Mouse (Mus musculus) gastrocnemius, postnatal 36 days (tissue): ENCODE results near the gene Il18. TPM values are rescaled to one million over a fixed set of nuclear protein-coding genes. Genes with fewer than 3 reads are reported as not detected.
A peak's percentile ranks its signal among the peaks of the same experiment; 100 is the strongest.

Experiments used
- DNase-seq, 2 experiments: peaks; one replicate each; pipeline ENCODE4 v3.0.0; 2022
- intact Hi-C: fragments of 180-260 bp; cut with DNase I; formaldehyde crosslinking; loops from one replicate; pipeline ENCODE4 v1.15.1; 2025
- total RNA-seq, 2 experiments: library from RNA; stranded (reverse); gene quantifications; 2 replicates each; pipeline ENCODE4 v1.2.3; 2021

Gene Il18
- total RNA-seq, 2 experiments from 2014 or later: 0.87 to 1.4 TPM

DNA sequence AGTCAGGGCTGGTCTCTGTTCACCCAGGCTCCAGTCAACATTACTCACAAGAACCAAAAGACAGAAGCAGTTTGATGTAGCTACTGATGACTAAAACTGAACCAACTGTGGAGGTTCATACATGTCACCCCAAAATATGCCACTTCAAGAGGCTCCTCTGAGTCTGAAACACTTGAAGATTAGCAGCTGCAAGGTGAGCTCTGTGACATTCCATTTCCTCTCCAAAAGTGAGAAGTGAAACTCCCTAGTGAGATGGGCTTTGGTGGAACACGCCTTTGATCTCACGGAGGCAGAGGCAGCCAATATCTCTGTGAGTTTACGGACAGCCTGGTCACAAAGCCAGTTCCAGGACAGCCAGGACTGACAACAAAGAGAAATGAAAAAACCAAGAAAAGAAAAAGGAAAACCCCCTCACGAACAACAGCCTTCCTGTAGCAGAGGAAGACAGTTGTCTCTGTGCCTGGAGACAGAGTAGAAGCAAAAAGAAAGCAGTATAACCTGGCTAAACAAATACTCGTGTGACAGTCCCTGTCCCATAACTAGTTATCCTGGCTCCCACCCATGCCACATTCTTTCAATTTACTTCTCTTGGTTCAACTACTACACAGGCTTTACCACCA is 6.7 kb upstream of the Il18 start:
- intact Hi-C loops: no loop called here

DNA sequence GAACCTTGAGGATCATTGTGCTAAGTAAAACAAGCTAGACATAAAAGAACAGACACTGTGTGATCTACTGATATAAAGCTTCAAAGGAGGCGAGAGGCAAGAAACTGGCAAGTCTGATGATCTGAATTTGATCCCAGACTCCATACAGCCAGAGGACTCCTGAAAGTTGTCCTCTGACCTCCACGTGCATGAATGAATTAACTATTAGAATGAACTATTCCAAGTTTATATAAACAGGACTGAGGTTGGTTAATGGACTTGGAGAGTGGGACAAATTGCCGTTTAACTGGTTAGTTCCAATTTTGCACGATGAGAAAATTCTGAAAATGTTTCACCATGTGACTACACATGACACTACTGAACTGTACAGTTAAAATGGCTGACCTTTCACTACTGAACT is 5.7 kb upstream of the Il18 start:
- intact Hi-C loops: no loop called here
- DNase-seq: no peak

More for the DNA sequence above, 6.7 kb upstream of the Il18 start:
- DNase-seq: no peak

DNA sequence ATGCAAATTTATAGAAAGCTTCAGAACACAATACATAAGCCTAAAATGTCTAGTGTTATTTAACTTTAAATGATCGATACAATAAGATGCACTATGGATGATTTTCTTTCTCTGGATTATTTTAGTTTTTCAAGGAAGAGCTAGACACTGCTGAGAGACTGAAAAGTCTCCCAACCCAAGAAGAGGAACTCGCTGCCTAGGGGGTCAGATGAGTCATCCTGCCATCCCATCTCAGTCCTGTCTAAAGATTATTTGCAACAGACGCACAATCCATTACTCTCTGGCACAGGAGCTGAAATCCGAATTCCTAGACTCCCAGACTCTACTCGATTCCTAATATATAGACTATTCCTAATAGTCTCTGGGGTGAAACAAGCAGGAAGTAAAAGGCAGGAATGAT is 2.4 kb upstream of the Il18 start:
- no peak for DNase-seq
- intact Hi-C loops: no loop called here

DNA sequence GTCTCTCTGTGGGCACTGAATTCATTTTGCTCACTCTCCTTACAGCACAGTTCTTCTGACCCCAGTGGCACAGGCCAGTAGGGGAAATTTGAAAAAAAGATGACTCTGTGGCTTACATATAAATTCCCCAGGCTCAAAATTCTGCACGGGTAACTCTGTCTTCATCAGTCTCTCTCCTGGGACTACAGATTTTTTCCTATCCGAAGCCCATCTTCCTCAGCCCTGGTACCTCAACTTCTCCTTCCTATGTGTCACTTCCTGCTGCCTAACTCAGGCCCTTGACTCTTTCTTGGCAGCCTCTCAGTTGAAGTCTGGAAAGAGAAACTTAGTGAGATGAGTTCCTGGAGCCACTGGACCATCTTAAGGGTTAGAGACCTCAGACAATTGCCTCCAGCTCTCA is 1.1 kb upstream of the Il18 start:
- intact Hi-C loops: no loop called here
- DNase-seq: no peak

GRCm38 (mm10) chr9:50555094-50555446 is 443 bp downstream of the Il18 start, which contains the start of gene Bco2:
Gene Bco2, minus strand, starts transcription at chr9:50555181.
- intact Hi-C loops: no loop called here
- no peak for DNase-seq

- no peak for DNase-seq
- intact Hi-C loops: no loop called here
Measured at GRCm38 (mm10) chr9:50561145-50561917, 6.7 kb downstream of the Il18 start, which contains the start of gene Tex12. Gene Tex12, minus strand, starts transcription at chr9:50561325.

DNA sequence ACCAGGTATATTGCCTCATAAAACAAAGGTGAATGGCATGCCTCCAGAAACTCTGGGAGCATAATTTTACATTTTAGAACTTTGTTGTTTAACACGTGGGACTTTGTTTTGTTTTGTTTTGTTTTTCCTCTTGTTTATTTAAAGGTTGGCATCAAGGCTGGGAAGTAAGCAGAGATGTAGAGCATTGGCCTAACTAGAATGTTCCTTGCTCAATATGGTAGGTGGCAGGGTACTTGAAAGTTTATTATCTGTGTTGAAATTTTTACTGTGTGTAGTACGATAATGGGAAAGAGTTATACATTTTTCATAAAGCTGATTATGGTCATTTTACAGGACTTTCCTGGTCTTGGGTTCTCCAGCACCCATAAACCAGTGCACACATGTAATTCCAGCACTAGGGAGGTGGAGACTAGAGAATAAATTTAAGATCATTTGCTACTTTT is 7.3 kb downstream of the Il18 start:
- intact Hi-C loops: no loop called here
- DNase-seq: no peak

DNA sequence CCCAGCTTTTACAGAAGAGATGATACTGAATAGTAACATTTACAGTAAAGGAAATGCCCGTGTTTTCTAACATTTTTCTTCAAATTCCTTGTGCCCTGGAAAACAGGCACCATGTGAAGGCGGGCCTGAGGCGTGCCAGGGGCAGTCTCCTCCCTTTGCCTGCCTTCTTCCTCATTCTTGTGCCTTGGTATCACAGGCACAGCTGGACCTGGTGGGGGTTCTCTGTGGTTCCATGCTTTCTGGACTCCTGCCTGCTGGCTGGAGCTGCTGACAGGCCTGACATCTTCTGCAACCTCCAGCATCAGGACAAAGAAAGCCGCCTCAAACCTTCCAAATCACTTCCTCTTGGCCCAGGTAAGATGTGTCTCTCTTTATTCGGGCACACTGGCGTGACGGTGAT is 10.5 kb downstream of the Il18 start:
- no peak for DNase-seq
- intact Hi-C loops: no loop called here

GRCm38 (mm10) chr9:50565940-50566339 is 11.3 kb downstream of the Il18 start:
- intact Hi-C loops: no loop called here
- DNase-seq: no peak

DNA sequence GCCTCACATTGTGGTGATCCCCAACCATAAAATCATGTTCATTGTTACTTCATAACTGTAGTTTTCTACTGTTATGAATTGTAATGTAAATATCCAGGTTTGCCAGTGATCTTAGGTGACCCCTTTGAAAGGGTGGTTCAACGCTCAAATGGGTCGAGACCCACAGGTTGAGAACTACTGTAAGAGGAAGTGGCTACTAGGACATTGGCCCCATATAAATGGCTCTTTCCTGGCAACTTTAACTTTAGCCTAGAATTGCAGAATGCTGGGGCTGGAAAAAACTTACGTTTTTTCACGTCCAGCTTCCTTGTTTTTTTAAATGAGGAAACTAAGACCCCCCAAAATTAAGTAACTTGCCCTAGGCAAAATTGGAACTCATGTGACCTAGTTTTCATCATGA is 12.7 kb downstream of the Il18 start:
- no peak for DNase-seq
- intact Hi-C loops: no loop called here

DNA sequence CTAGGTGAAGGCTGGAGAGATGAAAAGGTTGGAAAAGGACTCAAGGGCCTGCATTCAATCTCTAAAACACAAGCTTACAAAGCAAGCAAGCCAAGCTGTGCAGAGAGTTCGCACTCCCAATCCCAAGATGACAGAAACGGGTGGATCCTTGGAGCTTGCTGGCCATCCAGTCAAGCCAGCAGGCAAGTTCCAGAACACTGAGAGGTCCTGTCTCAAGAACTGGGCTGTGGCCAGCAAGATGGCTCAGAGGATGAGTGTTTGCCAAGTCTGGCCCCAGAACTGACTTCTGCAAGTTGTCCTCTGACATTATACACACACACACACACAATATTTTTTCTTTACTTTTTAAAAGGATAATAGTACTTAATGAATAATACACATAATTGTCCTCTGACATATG is 13.3 kb downstream of the Il18 start:
- intact Hi-C loops: no loop called here
- DNase-seq: peak in 1 of 2 experiments; percentile 8

DNA sequence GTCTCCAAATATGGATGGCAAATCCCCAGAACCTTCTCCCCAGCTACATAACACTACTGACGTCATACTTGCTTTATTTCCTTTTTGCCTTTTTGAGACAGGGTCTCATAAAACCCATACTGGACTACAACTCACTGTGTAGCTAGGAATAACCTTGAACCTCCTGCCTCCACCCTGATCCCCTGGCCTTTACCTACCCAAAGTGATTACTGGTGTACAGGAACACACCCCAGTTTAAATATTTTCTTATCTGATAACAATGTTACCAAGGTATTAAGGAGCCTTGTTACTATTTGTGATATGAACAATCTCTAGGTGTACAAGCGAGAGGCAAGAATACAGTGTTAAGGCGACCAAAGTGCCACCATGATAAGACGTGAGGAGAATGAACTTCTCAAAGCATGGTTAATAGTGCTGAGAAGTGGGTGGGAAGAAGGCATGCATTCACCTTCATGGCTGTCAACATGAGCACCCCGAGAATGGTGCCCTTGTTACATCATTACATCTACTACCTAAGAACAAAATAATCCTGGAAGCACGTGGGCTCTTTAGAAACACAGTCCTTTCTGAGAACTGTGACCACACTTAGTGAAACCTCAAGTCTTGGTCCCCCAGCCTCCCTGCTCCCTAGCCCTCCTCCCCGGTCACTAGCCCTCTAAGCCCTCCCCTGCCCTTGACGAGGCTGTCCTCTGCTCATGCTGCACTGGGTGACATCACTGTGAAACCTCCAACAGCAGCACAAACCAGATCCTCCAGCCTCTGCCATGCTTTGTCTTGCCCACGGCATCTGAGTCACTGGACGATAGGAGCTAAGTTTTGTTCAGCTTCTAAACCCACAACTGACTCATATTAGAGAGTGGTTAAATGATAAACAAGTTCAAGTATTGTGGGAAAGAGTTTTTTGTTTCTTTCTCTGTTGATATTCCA is 15.2 kb downstream of the Il18 start:
- DNase-seq: no peak
- intact Hi-C loops: no loop called here

DNA sequence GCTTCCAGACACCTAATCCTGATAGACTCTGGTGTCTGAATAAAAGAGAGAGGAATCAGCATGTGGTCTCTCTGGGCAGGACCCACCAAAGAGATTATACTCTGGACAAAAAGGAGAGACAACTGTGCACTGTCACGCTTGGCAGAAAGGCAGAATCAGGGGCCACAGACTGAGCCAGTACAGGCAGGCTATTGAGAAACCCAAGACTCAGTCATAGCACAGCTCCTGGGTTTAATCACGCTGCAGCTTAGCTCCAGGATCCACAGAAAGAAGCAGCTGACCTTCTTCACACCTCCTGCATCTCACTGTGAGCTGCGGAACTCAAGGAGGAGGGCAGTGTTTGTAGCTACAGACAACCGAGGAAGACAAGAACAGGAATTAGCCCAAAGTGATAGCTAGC is 25.7 kb downstream of the Il18 start:
- no peak for DNase-seq
- intact Hi-C loops: no loop called here

GRCm38 (mm10) chr9:50585145-50585818 is 30.7 kb downstream of the Il18 start:
- DNase-seq: no peak
- intact Hi-C loops: no loop called here

DNA sequence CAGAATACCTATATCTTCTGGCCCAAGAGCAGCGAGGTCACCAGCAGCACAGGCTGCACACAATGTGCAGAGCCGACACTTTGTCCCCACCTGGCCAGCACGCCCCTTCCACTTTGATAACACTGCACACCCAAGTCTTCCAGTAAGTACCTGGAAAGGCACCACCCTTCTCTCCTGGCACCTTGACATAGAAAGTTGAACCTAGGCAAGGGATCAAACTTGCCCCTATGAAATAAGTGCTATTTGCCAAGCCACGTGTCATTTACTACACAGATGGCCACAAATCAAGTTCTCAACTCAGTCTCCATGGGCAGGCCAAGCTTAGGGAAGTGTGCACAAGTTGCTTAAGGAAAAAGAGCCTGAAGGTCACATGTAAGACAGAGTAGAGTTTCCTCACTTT is 32.3 kb downstream of the Il18 start:
- intact Hi-C loops: no loop called here
- DNase-seq: no peak

GRCm38 (mm10) chr9:50590856-50591518 is 36.4 kb downstream of the Il18 start:
- intact Hi-C loops: no loop called here

GRCm38 (mm10) chr9:50592955-50593354 is 38.3 kb downstream of the Il18 start:
- intact Hi-C loops: no loop called here
- no peak for DNase-seq

More at GRCm38 (mm10) chr9:50590856-50591518, 36.4 kb downstream of the Il18 start:
- no peak for DNase-seq

GRCm38 (mm10) chr9:50593544-50593943 is 38.9 kb downstream of the Il18 start:
- DNase-seq: peak in 1 of 2 experiments; percentile 13
- intact Hi-C loops: no loop called here

DNA sequence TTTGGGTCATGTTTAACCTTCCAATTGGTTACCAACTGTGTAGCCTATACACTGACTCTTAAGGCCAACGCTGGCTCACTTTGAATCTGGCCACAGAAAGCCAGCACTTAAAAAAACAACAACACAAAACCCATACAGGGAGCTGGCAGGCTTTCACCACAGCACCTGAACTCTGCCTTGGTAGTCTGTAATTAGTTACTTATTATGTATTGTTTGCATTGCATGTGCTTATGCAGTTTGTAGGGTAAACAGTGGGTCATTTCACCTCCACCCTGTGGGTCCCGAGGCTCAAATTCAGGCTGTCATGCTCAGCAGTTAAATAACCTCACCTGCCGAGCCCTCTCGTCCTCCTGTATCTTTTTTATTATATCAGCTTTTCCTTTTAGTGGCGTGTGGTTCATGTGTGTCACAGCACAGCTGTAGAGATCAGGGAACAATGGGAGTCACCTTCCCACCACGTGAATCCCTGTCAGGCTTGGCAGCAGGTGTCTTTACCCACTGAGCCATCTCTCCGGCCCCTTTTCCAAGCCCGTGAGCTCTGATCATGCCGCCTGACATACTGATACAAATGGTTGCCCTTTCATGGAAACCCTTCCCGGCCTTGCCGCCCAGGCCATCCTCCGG is 40.3 kb downstream of the Il18 start:
- DNase-seq: no peak
- intact Hi-C loops: no loop called here
